Mouse (Mus musculus): ENCODE measurements around the gene Fam45a. TPM values are rescaled to one million over a fixed set of nuclear protein-coding genes. Genes with fewer than 3 reads are reported as not detected.
A peak's percentile ranks its signal among the peaks of the same experiment; 100 is the strongest.

Fam45a gene
- total RNA-seq, 2 experiments from 2014 or later = 37.3 to 38.1 TPM

DNA sequence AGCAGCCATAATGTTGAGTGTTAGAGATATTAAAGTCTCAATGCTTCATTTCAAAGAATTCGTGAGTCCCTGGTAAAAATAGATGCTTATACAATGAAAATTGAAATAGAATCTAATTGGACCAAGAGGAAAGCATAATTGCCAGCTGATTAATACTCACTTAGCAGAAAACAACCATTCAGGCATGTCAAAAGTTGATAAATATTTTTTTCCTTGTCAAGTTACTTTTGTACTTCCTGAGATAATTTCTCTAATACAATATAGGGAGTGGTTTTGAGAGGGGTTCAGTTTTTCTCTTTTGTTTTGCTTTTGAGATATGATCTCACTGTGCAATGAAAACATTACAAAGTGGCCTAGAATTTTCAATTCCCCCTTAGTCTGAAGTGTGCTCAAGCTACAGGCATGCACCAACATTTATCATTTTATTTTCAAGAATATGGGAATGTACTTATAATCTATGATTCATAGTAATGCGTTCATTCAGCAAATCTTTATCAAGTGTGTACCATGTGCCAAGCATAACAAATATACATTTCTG, 18.1 kb upstream of the Fam45a start:
- intact Hi-C loops (cut with DNase I) = no loop called here
- TF ChIP-seq CTCF (IDR thresholded peaks at IDR 0.05) = no peak
- DNase-seq (ENCODE audit: extremely low spot score in 1 of 2, low spot score in 2 of 2) = no peak
- Histone ChIP-seq H3K4me3 (no peak overlapping the region), H3K27ac (no peak overlapping the region)

- H3K27ac ChIP-seq = no peak overlapping the region
- no peak overlapping the region for H3K4me3 ChIP-seq
- intact Hi-C loops (cut with DNase I) = no loop called here
- no peak for DNase-seq (ENCODE audit: extremely low spot score in 1 of 2, low spot score in 2 of 2)
- TF ChIP-seq CTCF (IDR thresholded peaks at IDR 0.05) = no peak
Measured at GRCm38 (mm10) chr19:60795244-60795643, 16.1 kb upstream of the Fam45a start.

- intact Hi-C loops (cut with DNase I) = no loop called here
- TF ChIP-seq CTCF (IDR thresholded peaks at IDR 0.05) = no peak
- no peak for DNase-seq (ENCODE audit: extremely low spot score in 1 of 2, low spot score in 2 of 2)
- no peak overlapping the region for H3K4me3 ChIP-seq
- no peak overlapping the region for H3K27ac ChIP-seq
Measured at GRCm38 (mm10) chr19:60797415-60797814, 14.0 kb upstream of the Fam45a start.

DNA sequence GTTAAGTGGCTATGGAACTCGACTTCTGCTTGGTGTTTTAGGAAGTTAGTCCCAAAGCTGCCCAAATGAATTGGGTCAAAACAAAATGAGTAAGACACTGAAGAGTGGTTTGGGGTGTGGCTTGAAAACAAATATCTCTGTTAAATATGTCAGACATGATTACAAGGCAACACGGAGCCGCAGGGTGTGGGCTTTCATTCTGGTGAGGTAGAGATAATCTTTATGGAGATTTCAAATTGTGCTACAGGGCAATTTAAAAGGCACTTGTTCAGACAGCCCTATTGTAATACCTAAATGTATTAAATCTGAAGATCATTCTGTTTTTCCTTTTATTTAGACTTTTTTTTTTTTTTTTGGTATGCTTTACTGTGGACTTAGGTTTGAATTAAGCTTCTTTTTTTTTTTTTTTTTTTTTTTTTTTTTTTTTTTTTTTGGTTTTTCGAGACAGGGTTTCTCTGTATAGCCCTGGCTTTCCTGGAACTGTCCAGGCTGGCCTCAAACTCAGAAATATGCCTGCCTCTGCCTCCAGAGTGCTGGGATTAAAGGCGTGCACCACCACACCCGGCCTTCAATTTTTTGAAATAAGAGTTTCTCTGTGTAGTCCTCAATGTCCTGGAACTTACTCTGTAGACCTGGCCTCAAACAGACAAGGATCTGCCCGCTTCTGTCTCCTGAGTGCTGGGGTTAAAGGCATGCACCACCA, 11.4 kb upstream of the Fam45a start:
- intact Hi-C loops (cut with DNase I) = no loop called here
- no peak for TF ChIP-seq CTCF (IDR thresholded peaks at IDR 0.05)
- Histone ChIP-seq H3K4me3 (no peak overlapping the region), H3K27ac (no peak overlapping the region)
- DNase-seq (ENCODE audit: extremely low spot score in 1 of 2, low spot score in 2 of 2) = no peak

GRCm38 (mm10) chr19:60804903-60805302, 6.5 kb upstream of the Fam45a start:
- no peak for TF ChIP-seq CTCF (IDR thresholded peaks at IDR 0.05)
- H3K27ac ChIP-seq = no peak overlapping the region
- H3K4me3 ChIP-seq = no peak overlapping the region
- intact Hi-C loops (cut with DNase I) = no loop called here
- no peak for DNase-seq (ENCODE audit: extremely low spot score in 1 of 2, low spot score in 2 of 2)

DNA sequence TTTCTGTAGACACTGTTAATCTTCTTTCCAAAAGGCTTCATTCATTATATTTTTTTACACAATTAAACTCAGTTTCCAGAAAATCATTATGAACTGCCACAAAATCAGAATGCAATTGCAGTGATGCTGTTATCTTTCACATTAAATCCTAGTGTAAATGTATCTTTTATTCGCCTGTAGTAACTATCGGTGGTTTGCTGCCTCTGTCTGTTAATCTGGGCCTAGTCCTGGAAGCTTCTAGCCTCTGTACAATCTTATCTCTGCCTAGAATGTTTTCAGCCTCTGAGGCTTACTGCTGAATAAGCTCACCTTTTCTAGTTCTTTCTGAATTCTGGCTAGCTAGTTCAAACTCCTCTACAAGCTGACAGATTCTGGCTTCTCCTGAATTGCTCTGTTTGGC, 1.5 kb upstream of the Fam45a start:
- TF ChIP-seq CTCF (IDR thresholded peaks at IDR 0.05) = no peak
- DNase-seq (ENCODE audit: extremely low spot score in 1 of 2, low spot score in 2 of 2) = no peak
- H3K4me3 ChIP-seq = no peak overlapping the region
- no peak overlapping the region for H3K27ac ChIP-seq
- intact Hi-C loops (cut with DNase I) = no loop called here

DNA sequence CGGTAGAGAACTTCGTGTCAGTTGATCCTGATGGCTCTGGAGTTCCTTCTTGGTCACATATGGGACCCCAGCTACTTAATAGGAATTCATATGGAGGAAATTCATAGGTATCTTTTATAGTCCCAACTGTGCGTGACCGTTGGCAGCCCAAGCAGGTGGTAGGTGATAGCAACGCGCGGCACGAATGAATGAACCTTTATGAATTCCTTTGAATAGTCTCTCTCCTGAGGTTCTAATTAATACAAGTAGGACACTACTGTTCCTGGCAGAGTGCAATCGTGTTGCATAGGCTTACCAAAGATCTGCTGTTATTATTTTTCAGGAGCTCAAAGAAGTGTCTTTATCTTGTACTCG, 628 bp downstream of the Fam45a start:
- intact Hi-C loops (cut with DNase I) = no loop called here

DNA sequence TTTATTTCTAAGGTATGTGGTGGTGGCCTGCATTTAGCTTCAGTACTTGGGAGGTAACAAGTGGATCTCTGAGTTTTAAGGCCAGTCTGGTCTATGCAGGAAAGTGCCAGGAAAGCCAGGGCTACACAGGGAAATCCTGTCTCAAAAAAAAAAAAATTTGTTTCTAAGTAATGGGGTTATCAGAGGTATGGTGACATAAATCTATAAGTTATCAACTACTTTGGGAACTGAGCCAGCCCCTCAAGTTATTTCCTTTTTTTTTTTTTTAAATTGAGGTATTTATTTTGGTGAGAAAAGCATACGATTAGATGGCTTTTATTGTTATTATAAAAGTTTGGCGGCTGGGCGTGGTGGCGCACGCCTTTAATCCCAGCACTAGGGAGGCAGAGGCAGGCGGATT, 1.7 kb downstream of the Fam45a start:
- H3K27ac ChIP-seq = no peak overlapping the region
- intact Hi-C loops (cut with DNase I) = no loop called here
- DNase-seq (ENCODE audit: extremely low spot score in 1 of 2, low spot score in 2 of 2) = no peak
- no peak overlapping the region for H3K4me3 ChIP-seq
- no peak for TF ChIP-seq CTCF (IDR thresholded peaks at IDR 0.05)

More for the DNA sequence above, 628 bp downstream of the Fam45a start:
- Histone ChIP-seq H3K27ac (peak overlapping the region; percentile 79), H3K4me3 (peak overlapping the region; percentile 88)
- peak in 1 of 2 experiments; percentile 14 for DNase-seq (ENCODE audit: extremely low spot score in 1 of 2, low spot score in 2 of 2)
- no peak for TF ChIP-seq CTCF (IDR thresholded peaks at IDR 0.05)

GRCm38 (mm10) chr19:60818677-60819076, 7.3 kb downstream of the Fam45a start:
- intact Hi-C loops (cut with DNase I) = no loop called here
- no peak for DNase-seq (ENCODE audit: extremely low spot score in 1 of 2, low spot score in 2 of 2)
- TF ChIP-seq CTCF (IDR thresholded peaks at IDR 0.05) = no peak
- H3K4me3 ChIP-seq = no peak overlapping the region
- no peak overlapping the region for H3K27ac ChIP-seq

GRCm38 (mm10) chr19:60837747-60838146, 26.4 kb downstream of the Fam45a start:
- Histone ChIP-seq H3K4me3 (no peak overlapping the region), H3K27ac (no peak overlapping the region)
- intact Hi-C loops (cut with DNase I) = no loop called here
- TF ChIP-seq CTCF (IDR thresholded peaks at IDR 0.05) = peak; percentile 74
- DNase-seq (ENCODE audit: extremely low spot score in 1 of 2, low spot score in 2 of 2) = peak; percentile 43 to 58

GRCm38 (mm10) chr19:60843324-60843723, 31.9 kb downstream of the Fam45a start:
- Histone ChIP-seq H3K4me3 (no peak overlapping the region), H3K27ac (no peak overlapping the region)
- intact Hi-C loops (cut with DNase I) = no loop called here

DNA sequence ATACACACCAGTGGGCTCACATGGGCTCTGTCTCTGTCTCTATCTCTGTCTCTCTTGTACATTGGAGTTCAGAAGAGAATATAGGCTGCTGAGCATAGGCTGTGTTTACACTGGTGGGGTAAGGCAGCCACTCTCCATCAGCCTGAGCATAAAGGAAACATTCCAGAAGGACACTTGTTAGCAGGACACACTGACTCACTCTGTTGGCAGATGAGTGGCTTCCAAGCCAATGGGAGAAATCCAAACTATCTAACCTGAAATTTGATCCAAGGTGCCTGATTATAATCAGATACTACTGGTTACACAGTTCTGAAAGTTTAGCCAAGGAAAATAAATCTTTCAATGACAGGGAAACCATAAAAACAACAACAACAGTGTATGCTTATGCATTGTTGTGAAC, 34.3 kb downstream of the Fam45a start:
- intact Hi-C loops (cut with DNase I) = no loop called here

More at GRCm38 (mm10) chr19:60843324-60843723, 31.9 kb downstream of the Fam45a start:
- DNase-seq (ENCODE audit: extremely low spot score in 1 of 2, low spot score in 2 of 2) = no peak
- TF ChIP-seq CTCF (IDR thresholded peaks at IDR 0.05) = no peak

More for the DNA sequence above, 34.3 kb downstream of the Fam45a start:
- no peak for TF ChIP-seq CTCF (IDR thresholded peaks at IDR 0.05)
- H3K4me3 ChIP-seq = no peak overlapping the region
- DNase-seq (ENCODE audit: extremely low spot score in 1 of 2, low spot score in 2 of 2) = no peak
- H3K27ac ChIP-seq = no peak overlapping the region
